9 mouse cellular contexts compared by ENCODE assay signal in the genomic region with DNA sequence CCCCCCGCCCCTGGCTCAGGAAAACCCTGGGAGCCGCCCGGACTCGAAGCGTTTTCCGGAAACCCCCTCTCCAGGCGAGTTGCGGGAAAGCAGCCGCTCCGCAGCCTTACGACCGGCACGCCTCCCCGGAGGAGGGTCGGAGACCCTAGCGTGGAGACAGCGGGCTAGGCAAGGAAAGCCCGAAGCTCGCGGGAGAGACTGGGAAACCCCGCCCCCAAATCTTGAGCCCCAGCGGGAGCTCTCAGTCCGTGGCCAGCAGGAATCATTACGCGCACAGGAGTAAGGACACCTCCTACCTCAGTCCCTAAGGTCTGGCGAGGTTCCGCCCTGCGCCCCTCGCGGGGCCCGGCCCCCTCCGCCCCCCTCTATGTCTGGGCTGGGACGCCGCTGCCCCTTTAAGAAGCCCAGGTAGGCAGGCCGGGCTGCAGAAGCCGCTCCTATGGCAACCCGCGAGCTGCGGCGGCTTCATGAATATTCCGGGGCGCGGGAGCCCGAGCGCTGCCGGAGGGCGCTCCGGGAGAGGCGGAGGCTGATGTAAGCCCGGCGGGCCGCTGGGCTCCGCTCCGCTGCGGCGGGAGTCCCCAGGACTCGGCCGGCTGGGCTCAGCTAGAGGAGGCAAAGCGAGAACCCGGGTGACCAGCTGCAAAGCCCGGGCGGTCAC. TPM values are rescaled to one million over a fixed set of nuclear protein-coding genes. Genes with fewer than 3 reads are reported as not detected.
DNase-seq lines count a peak whose midpoint lies in the region; ATAC-seq and TF ChIP-seq lines count a peak whose summit lies in the region.
"Had no signal": no experiment of that assay in that cellular context is flagged by ENCODE, and none has a peak within 500 bp of the region (broad histone marks: within the 10 kb centered on the region; RNA-seq: fewer than 3 reads in every experiment).

No protein-coding gene starts in this region.

- under 1% methylated on average over 61 of the region's 62 CpGs for WGBS in embryonic facial prominence, embryonic 12.5 days
- WGBS in heart, embryonic 13.5 days, result under 1% methylated on average over 62 of the region's 62 CpGs
- under 1% methylated on average over 50 of the region's 62 CpGs for WGBS in kidney, postnatal 0 days
- 1% methylated on average over 61 of the region's 62 CpGs for WGBS in liver, adult 2 months
- WGBS in olfactory bulb, adult 2 months, result under 1% methylated on average over 62 of the region's 62 CpGs

- 0 out of 2 replicates have a peak overlapping the region, but pooled peaks have one; percentile 41 for H3K27ac ChIP-seq in embryonic facial prominence, embryonic 12.5 days
- peak overlapping the region; percentile 84 for H3K27ac ChIP-seq in heart, embryonic 13.5 days (replicated peaks)
- no peak overlapping the region for H3K27ac ChIP-seq in kidney, postnatal 0 days
- no peak overlapping the region for H3K27ac ChIP-seq in liver, adult 2 months (replicated peaks; ENCODE audit: insufficient read depth, low read depth, low read length)
- H3K27ac ChIP-seq in olfactory bulb, adult 2 months (ENCODE audit: insufficient read depth, low read depth, low read length), result peak overlapping the region; percentile 68
- H3K27ac ChIP-seq: macrophage had no signal

- H3K9ac ChIP-seq in embryonic facial prominence, embryonic 12.5 days, result peak overlapping the region; percentile 69
- H3K9ac ChIP-seq in heart, embryonic 13.5 days, result peak overlapping the region; percentile 82
- H3K9ac ChIP-seq in kidney, postnatal 0 days (ENCODE audit: low read depth, low read length), result peak overlapping the region; percentile 63; the same call in 1 of the 2 replicates
- no peak overlapping the region for H3K9ac ChIP-seq in liver, adult 2 months (ENCODE audit: low read depth, low read length)

- intact Hi-C loops in heart, postnatal 25 days (cut with DNase I), result no loop called here

- H3K36me3 ChIP-seq in embryonic facial prominence, embryonic 12.5 days, result no peaks in the 10 kb centered on the region
- H3K36me3 ChIP-seq in heart, embryonic 13.5 days, result no peaks in the 10 kb centered on the region
- no peaks in the 10 kb centered on the region for H3K36me3 ChIP-seq in kidney, postnatal 0 days (ENCODE audit: insufficient read depth, low read length)
- H3K36me3 ChIP-seq in liver, adult 2 months (ENCODE audit: control insufficient read depth, insufficient read depth, low read length), result no peaks in the 10 kb centered on the region

- 0 out of 2 replicates have a peak, but pooled peaks have one; percentile 20 for TF ChIP-seq CTCF in kidney, postnatal 0 days (IDR thresholded peaks at IDR 0.05; ENCODE audit: low read depth)
- TF ChIP-seq CTCF in liver, adult 2 months (IDR thresholded peaks at IDR 0.05; ENCODE audit: low read depth, low read length), result no peak
- no peak for TF ChIP-seq CTCF in olfactory bulb, adult 2 months (IDR thresholded peaks at IDR 0.05; ENCODE audit: insufficient read depth, low read depth, low read length)

- DNase-seq in heart, adult 18-20 months, result peak; percentile 46
- no peak for DNase-seq in heart, postnatal 25 days (ENCODE audit: low spot score)
- peak; percentile 79 for DNase-seq in kidney, postnatal 0 days (ENCODE audit: low spot score)
- no peak for DNase-seq in liver, adult 2 months (ENCODE audit: extremely low read depth, low read depth, low spot score)
- DNase-seq in T-cell, adult 2 months (ENCODE audit: low spot score), result no peak

- H3K4me2 ChIP-seq in embryonic facial prominence, embryonic 12.5 days (replicated peaks), result peak overlapping the region; percentile 99
- H3K4me2 ChIP-seq in heart, embryonic 13.5 days, result peak overlapping the region; percentile 91
- peak overlapping the region; percentile 100 for H3K4me2 ChIP-seq in kidney, postnatal 0 days (ENCODE audit: low read length)

- TF ChIP-seq POLR2A in liver, adult 2 months (IDR thresholded peaks at IDR 0.05; ENCODE audit: extremely low read depth, insufficient read depth, low read length), result no peak
- TF ChIP-seq POLR2A in olfactory bulb, adult 2 months (IDR thresholded peaks at IDR 0.05; ENCODE audit: insufficient read depth, low read depth, low read length), result peak; percentile 29; the same call in 1 of the 2 replicates

- no peaks in the 10 kb centered on the region for H3K9me3 ChIP-seq in embryonic facial prominence, embryonic 12.5 days
- H3K9me3 ChIP-seq in heart, embryonic 13.5 days, result no peaks in the 10 kb centered on the region
- H3K9me3 ChIP-seq in kidney, postnatal 0 days (replicated peaks; ENCODE audit: low read length), result no peaks in the 10 kb centered on the region

- H3K27me3 ChIP-seq in embryonic facial prominence, embryonic 12.5 days, result peaks cover 69% of the 10 kb centered on the region
- peaks cover 90% of the 10 kb centered on the region for H3K27me3 ChIP-seq in heart, embryonic 13.5 days (replicated peaks)
- H3K27me3 ChIP-seq in kidney, postnatal 0 days (ENCODE audit: insufficient read depth, low read length), result peaks cover 42% of the 10 kb centered on the region
- H3K27me3 ChIP-seq in liver, adult 2 months (ENCODE audit: control insufficient read depth, insufficient read depth, low read length), result peaks cover 26% of the 10 kb centered on the region

- ATAC-seq in embryonic facial prominence, embryonic 12.5 days (ENCODE audit: insufficient number of reproducible peaks, insufficient read depth, low FRiP score, low TSS enrichment), result peak; percentile 79
- peak; percentile 70; the same call in 1 of the 2 replicates for ATAC-seq in heart, embryonic 13.5 days (ENCODE audit: extremely low read depth, insufficient number of reproducible peaks, low FRiP score, low TSS enrichment)
- ATAC-seq in kidney, postnatal 0 days (replicated peaks; ENCODE audit: low FRiP score, low read depth), result peak; percentile 75

- peak overlapping the region; percentile 71 for H3K4me3 ChIP-seq in embryonic facial prominence, embryonic 12.5 days
- peak overlapping the region; percentile 78 for H3K4me3 ChIP-seq in heart, embryonic 13.5 days
- peak overlapping the region; percentile 60 for H3K4me3 ChIP-seq in kidney, postnatal 0 days (replicated peaks; ENCODE audit: low read depth, low read length)
- H3K4me3 ChIP-seq in liver, adult 2 months (ENCODE audit: insufficient read depth, low read depth, low read length), result peak overlapping the region; percentile 53; the same call in 1 of the 2 replicates
- H3K4me3 ChIP-seq in olfactory bulb, adult 2 months (ENCODE audit: insufficient read depth, low read depth, low read length), result peak overlapping the region; percentile 72

- H3K4me1 ChIP-seq in embryonic facial prominence, embryonic 12.5 days, result peaks cover 12% of the 10 kb centered on the region; the same call in 1 of the 2 replicates
- H3K4me1 ChIP-seq in heart, embryonic 13.5 days, result peaks cover 77% of the 10 kb centered on the region
- 0 out of 2 replicates have a peak, but pooled peaks cover 11% of the 10 kb centered on the region for H3K4me1 ChIP-seq in kidney, postnatal 0 days (replicated peaks; ENCODE audit: insufficient read depth, low read length)
- H3K4me1 ChIP-seq in liver, adult 2 months (ENCODE audit: control insufficient read depth, insufficient read depth, low read length), result peaks cover 2% of the 10 kb centered on the region; the same call in 1 of the 2 replicates
- H3K4me1 ChIP-seq in olfactory bulb, adult 2 months (ENCODE audit: control insufficient read depth, insufficient read depth, low read length), result peaks cover 48% of the 10 kb centered on the region

- no peaks in the 10 kb centered on the region for H3K79me2 ChIP-seq in liver, adult 2 months (ENCODE audit: control insufficient read depth, insufficient read depth, low read length)

RNA-seq across cellular contexts. Expression of gene Hcn4, which starts 0.7 kb away (rescaled TPM):
- total RNA-seq in heart, adult 18-20 months (2021), result 1 to 10 TPM; 6.6 to 6.8 TPM
- total RNA-seq in heart, postnatal 25 days (2021), result 1 to 10 TPM; 6.5 to 7.0 TPM
- 0.62 and 0.64 TPM in 2 replicates for polyA plus RNA-seq in embryonic facial prominence, embryonic 12.5 days (2016; fragmentation: Nextera tagmentation; extraction: Ambion mirVana)
- polyA plus RNA-seq in heart, embryonic 13.5 days (2015; fragmentation: Nextera tagmentation; extraction: Ambion mirVana), result 1.3 and 1.8 TPM in 2 replicates
- polyA plus RNA-seq in kidney, postnatal 0 days (2015; fragmentation: Nextera tagmentation; extraction: Ambion mirVana), result 0.18 and 0.24 TPM in 2 replicates
- not detected in 2 replicates for total RNA-seq in liver, adult 2 months (2014; rRNA removed)
- polyA plus RNA-seq in liver, adult 2 months (2012; rRNA removed), result not detected in 2 replicates
- polyA plus RNA-seq in olfactory bulb, adult 2 months (2012; ENCODE audit: insufficient read depth, insufficient read length, low replicate concordance, missing spikeins), result not detected in 2 replicates
- polyA plus RNA-seq: macrophage had no signal

Comparison
In these comparisons a context has a peak if more than half of its experiments do, and no peak if none do; other contexts are left out.
1. DNase-seq: peak in heart, adult 18-20 months (2 of 2) and kidney, postnatal 0 days (single experiment); none in heart, postnatal 25 days (single experiment), liver, adult 2 months (single experiment) and T-cell, adult 2 months (single experiment).
2. H3K27ac ChIP-seq: peak in embryonic facial prominence, embryonic 12.5 days (single experiment), heart, embryonic 13.5 days (single experiment) and olfactory bulb, adult 2 months (single experiment); none in kidney, postnatal 0 days (single experiment) and liver, adult 2 months (single experiment).
3. Peak in every context shown above with its lines, with median percentiles within 50 percentile points of each other: ATAC-seq, H3K4me2 ChIP-seq and H3K4me3 ChIP-seq.